Mouse (Mus musculus): ENCODE measurements around the gene Samd8. TPM values are rescaled to one million over a fixed set of nuclear protein-coding genes. Genes with fewer than 3 reads are reported as not detected.

Samd8 gene
- total and polyA plus RNA-seq, 3 experiments = 10.1 to 31.6 (median 28.8) TPM

GRCm38 (mm10) chr14:21806203-21806602 lies 55.9 kb downstream of the Samd8 start:
- intact Hi-C loops (cut with DNase I) = no loop called here
- no peak for TF ChIP-seq CTCF (IDR thresholded peaks at IDR 0.05)
- no peak for TF ChIP-seq POLR2A (IDR thresholded peaks at IDR 0.05; ENCODE audit: insufficient read depth, low read depth, low read length)
- TF ChIP-seq EP300 (IDR thresholded peaks at IDR 0.05; ENCODE audit: insufficient read depth, low read depth, low read length) = no peak
- DNase-seq = no peak
- Histone ChIP-seq H3K79me2 (replicated peaks; ENCODE audit: control insufficient read depth, insufficient read depth, low read length) (no peaks in the 10 kb centered on the region), H3K36me3 (ENCODE audit: control insufficient read depth, insufficient read depth, low read length) (no peaks in the 10 kb centered on the region), H3K27ac (no peak overlapping the region), H3K9ac (ENCODE audit: low read depth, low read length) (no peak overlapping the region), H3K27me3 (ENCODE audit: control insufficient read depth, insufficient read depth, low read length) (no peaks in the 10 kb centered on the region), H3K4me1 (ENCODE audit: control insufficient read depth, insufficient read depth, low read length) (no peaks in the 10 kb centered on the region), H3K4me3 (no peak overlapping the region)
- WGBS = 55% methylated on average over 2 of the region's 2 CpGs

DNA sequence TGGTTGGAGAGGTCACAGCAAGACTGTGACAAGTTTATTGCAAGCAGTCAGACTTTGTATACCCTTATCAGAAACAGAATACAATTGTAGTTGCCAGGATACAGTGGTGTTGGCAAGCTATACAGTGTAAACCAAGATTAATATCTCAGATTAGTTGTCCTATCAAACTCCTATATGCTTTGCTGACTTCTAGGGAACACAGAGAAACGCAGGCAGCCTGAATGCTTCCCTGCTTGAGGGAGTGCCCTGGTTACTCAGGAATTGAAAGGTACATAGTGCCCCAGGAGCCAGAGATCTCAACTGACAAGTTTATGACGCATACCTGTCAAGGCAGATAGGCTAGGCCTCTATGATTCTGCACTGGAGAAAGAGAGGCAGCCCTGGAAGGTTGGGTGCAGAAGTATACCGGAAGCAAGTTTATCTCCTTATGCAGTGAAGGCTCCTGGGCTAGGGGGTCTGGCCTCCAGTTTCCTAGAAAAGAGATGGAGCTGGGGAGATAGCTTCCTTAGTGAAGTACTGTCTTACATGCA lies 56.4 kb downstream of the Samd8 start:
- H3K27me3 ChIP-seq (ENCODE audit: control insufficient read depth, insufficient read depth, low read length) = no peaks in the 10 kb centered on the region
- TF ChIP-seq CTCF (IDR thresholded peaks at IDR 0.05) (no peak), POLR2A (IDR thresholded peaks at IDR 0.05; ENCODE audit: insufficient read depth, low read depth, low read length) (no peak), EP300 (IDR thresholded peaks at IDR 0.05; ENCODE audit: insufficient read depth, low read depth, low read length) (no peak)
- H3K9ac ChIP-seq (ENCODE audit: low read depth, low read length) = no peak overlapping the region
- DNase-seq = no peak
- H3K36me3 ChIP-seq (ENCODE audit: control insufficient read depth, insufficient read depth, low read length) = no peaks in the 10 kb centered on the region
- H3K4me3 ChIP-seq = no peak overlapping the region
- H3K27ac ChIP-seq = no peak overlapping the region
- H3K79me2 ChIP-seq (replicated peaks; ENCODE audit: control insufficient read depth, insufficient read depth, low read length) = no peaks in the 10 kb centered on the region
- H3K4me1 ChIP-seq (ENCODE audit: control insufficient read depth, insufficient read depth, low read length) = no peaks in the 10 kb centered on the region
- WGBS = 74% methylated on average over 3 of the region's 3 CpGs
- intact Hi-C loops (cut with DNase I) = no loop called here

DNA sequence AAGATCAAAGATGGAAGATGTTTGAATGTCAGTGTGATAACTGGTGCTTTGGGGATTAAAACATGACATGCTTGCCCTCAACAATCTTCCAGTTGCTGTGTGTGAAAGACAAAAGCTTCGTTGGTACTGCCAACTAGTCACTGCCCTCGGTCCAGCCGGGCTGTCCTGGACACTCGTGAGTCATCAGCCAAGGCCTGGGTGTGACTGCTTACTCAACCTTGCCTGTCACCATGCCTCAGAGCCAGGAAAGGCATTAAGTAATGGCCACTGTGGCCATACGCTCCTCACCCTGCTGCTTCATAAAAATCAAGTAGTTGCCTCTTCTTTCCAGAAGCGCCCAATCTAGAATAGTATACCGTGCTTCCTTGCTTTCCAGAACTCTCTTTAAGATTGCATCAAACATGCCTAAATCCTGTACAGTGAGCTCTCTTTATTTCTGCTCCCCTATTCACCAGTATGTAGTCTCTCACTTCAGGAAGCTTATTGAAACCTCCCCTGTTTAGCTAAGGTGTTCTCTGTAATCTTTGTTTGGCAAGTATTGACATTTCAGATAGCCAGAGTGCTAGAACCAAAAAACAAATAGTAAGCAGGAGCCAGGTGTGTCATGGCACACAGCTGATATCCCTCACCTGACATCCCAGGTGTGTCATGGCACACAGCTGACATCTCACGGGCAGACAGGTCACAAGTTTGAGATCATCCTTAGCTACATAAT lies 58.0 kb downstream of the Samd8 start:
- H3K36me3 ChIP-seq (ENCODE audit: control insufficient read depth, insufficient read depth, low read length) = no peaks in the 10 kb centered on the region
- no peaks in the 10 kb centered on the region for H3K27me3 ChIP-seq (ENCODE audit: control insufficient read depth, insufficient read depth, low read length)
- intact Hi-C loops (cut with DNase I) = no loop called here
- H3K9ac ChIP-seq (ENCODE audit: low read depth, low read length) = no peak overlapping the region
- TF ChIP-seq EP300 (IDR thresholded peaks at IDR 0.05; ENCODE audit: insufficient read depth, low read depth, low read length) = no peak
- no peak for TF ChIP-seq POLR2A (IDR thresholded peaks at IDR 0.05; ENCODE audit: insufficient read depth, low read depth, low read length)
- H3K4me1 ChIP-seq (ENCODE audit: control insufficient read depth, insufficient read depth, low read length) = peaks cover 2% of the 10 kb centered on the region; the same call in 1 of the 2 replicates
- WGBS = 76% methylated on average over 8 of the region's 8 CpGs
- no peak overlapping the region for H3K4me3 ChIP-seq
- H3K27ac ChIP-seq = no peak overlapping the region
- no peaks in the 10 kb centered on the region for H3K79me2 ChIP-seq (replicated peaks; ENCODE audit: control insufficient read depth, insufficient read depth, low read length)
- DNase-seq = no peak

- DNase-seq = no peak
- Histone ChIP-seq H3K79me2 (replicated peaks; ENCODE audit: control insufficient read depth, insufficient read depth, low read length) (no peaks in the 10 kb centered on the region), H3K27me3 (ENCODE audit: control insufficient read depth, insufficient read depth, low read length) (no peaks in the 10 kb centered on the region), H3K27ac (no peak overlapping the region), H3K9ac (ENCODE audit: low read depth, low read length) (no peak overlapping the region), H3K4me3 (no peak overlapping the region), H3K36me3 (ENCODE audit: control insufficient read depth, insufficient read depth, low read length) (no peaks in the 10 kb centered on the region), H3K4me1 (ENCODE audit: control insufficient read depth, insufficient read depth, low read length) (peaks cover 2% of the 10 kb centered on the region; the same call in 1 of the 2 replicates)
- 98% methylated on average over 2 of the region's 2 CpGs for WGBS
- TF ChIP-seq CTCF (IDR thresholded peaks at IDR 0.05) (no peak), EP300 (IDR thresholded peaks at IDR 0.05; ENCODE audit: insufficient read depth, low read depth, low read length) (no peak), POLR2A (IDR thresholded peaks at IDR 0.05; ENCODE audit: insufficient read depth, low read depth, low read length) (no peak)
- intact Hi-C loops (cut with DNase I) = no loop called here
These were observed 59.1 kb downstream of the Samd8 start for GRCm38 (mm10) chr14:21809418-21809817.

- Histone ChIP-seq H3K4me3 (no peak overlapping the region), H3K4me1 (ENCODE audit: control insufficient read depth, insufficient read depth, low read length) (peaks cover 2% of the 10 kb centered on the region; the same call in 1 of the 2 replicates), H3K36me3 (ENCODE audit: control insufficient read depth, insufficient read depth, low read length) (no peaks in the 10 kb centered on the region), H3K27me3 (ENCODE audit: control insufficient read depth, insufficient read depth, low read length) (no peaks in the 10 kb centered on the region), H3K27ac (no peak overlapping the region), H3K79me2 (replicated peaks; ENCODE audit: control insufficient read depth, insufficient read depth, low read length) (no peaks in the 10 kb centered on the region), H3K9ac (ENCODE audit: low read depth, low read length) (no peak overlapping the region)
- DNase-seq = no peak
- intact Hi-C loops (cut with DNase I) = no loop called here
- TF ChIP-seq POLR2A (IDR thresholded peaks at IDR 0.05; ENCODE audit: insufficient read depth, low read depth, low read length) = no peak
- TF ChIP-seq CTCF (IDR thresholded peaks at IDR 0.05) = no peak
- TF ChIP-seq EP300 (IDR thresholded peaks at IDR 0.05; ENCODE audit: insufficient read depth, low read depth, low read length) = no peak
- 92% methylated on average over 4 of the region's 4 CpGs for WGBS
These were observed 61.0 kb downstream of the Samd8 start for GRCm38 (mm10) chr14:21811301-21811700.

GRCm38 (mm10) chr14:21811744-21812393 lies 61.5 kb downstream of the Samd8 start:
- Histone ChIP-seq H3K27me3 (ENCODE audit: control insufficient read depth, insufficient read depth, low read length) (no peaks in the 10 kb centered on the region), H3K4me3 (no peak overlapping the region), H3K79me2 (replicated peaks; ENCODE audit: control insufficient read depth, insufficient read depth, low read length) (no peaks in the 10 kb centered on the region), H3K4me1 (ENCODE audit: control insufficient read depth, insufficient read depth, low read length) (peaks cover 2% of the 10 kb centered on the region; the same call in 1 of the 2 replicates), H3K27ac (no peak overlapping the region), H3K36me3 (ENCODE audit: control insufficient read depth, insufficient read depth, low read length) (no peaks in the 10 kb centered on the region), H3K9ac (ENCODE audit: low read depth, low read length) (no peak overlapping the region)
- TF ChIP-seq CTCF (IDR thresholded peaks at IDR 0.05) (no peak), POLR2A (IDR thresholded peaks at IDR 0.05; ENCODE audit: insufficient read depth, low read depth, low read length) (no peak), EP300 (IDR thresholded peaks at IDR 0.05; ENCODE audit: insufficient read depth, low read depth, low read length) (no peak)
- DNase-seq = no peak
- intact Hi-C loops (cut with DNase I) = loop anchor here (1.0 to 2.0 kb wide), 2 partner anchors 19 to 36 kb away; partner anchors contain the start of gene Comtd1
- WGBS = 47% methylated on average over 10 of the region's 10 CpGs
